Mouse (Mus musculus) kidney, adult 2 months (tissue): ENCODE data around the gene Snupn.

ENCODE experiments used
- CTCF ChIP-seq: fragments of 200-500 bp; conservative IDR thresholded peaks from 2 replicates; pipeline ENCODE4 v1.5.1; 2011; ENCODE audit warnings: low read depth, mild to moderate bottlenecking, control low read depth, low read length, moderate library complexity, mixed read lengths; ENCODE audit not compliant: insufficient read depth, insufficient read length
- POLR2A ChIP-seq: fragments of 200-500 bp; IDR thresholded peaks from one replicate; pipeline ENCODE4 v1.6.1; 2011; ENCODE audit warnings: low read depth, low read length, control low read depth

- TF ChIP-seq CTCF, result no peak
- TF ChIP-seq POLR2A, result no peak
These were observed 36.7 kb upstream of the Snupn start for GRCm38 (mm10) chr9:56913991-56914390.
